Comparison of ENCODE assay signal across 17 mouse cellular contexts in genomic region chr15:102401278-102401677, GRCm38 (mm10). TPM values are rescaled to one million over a fixed set of nuclear protein-coding genes. Genes with fewer than 3 reads are reported as not detected.
DNase-seq lines count a peak whose midpoint lies in the region; ATAC-seq and TF ChIP-seq lines count a peak whose summit lies in the region.
"Had no signal": no experiment of that assay in that cellular context is flagged by ENCODE, and none has a peak within 500 bp of the region (broad histone marks: within the 10 kb centered on the region; RNA-seq: fewer than 3 reads in every experiment).

No protein-coding gene starts in this region.

- H3K9ac ChIP-seq in lung, postnatal 0 days (replicated peaks; ENCODE audit: low read depth): no peak overlapping the region
- no peak overlapping the region for H3K9ac ChIP-seq in forebrain, embryonic 15.5 days (replicated peaks)
- H3K9ac ChIP-seq: forebrain, embryonic 12.5 days; lung, embryonic 15.5 days had no signal

- no peak overlapping the region for H3K4me3 ChIP-seq in lung, postnatal 0 days (ENCODE audit: low read depth, low read length)
- no peak overlapping the region for H3K4me3 ChIP-seq in forebrain, embryonic 15.5 days
- H3K4me3 ChIP-seq: forebrain, embryonic 12.5 days; hindbrain, embryonic 10.5 days; lung, embryonic 15.5 days; myocyte had no signal

- H3K27ac ChIP-seq in lung, postnatal 0 days (ENCODE audit: low read length): peak overlapping the region; percentile 95; the same call in 1 of the 2 replicates
- H3K27ac ChIP-seq in forebrain, embryonic 15.5 days (replicated peaks): no peak overlapping the region
- H3K27ac ChIP-seq: forebrain, embryonic 12.5 days had no signal

- H3K4me2 ChIP-seq in lung, postnatal 0 days (replicated peaks; ENCODE audit: low read depth, low read length): no peak overlapping the region
- no peak overlapping the region for H3K4me2 ChIP-seq in forebrain, embryonic 15.5 days (replicated peaks)
- H3K4me2 ChIP-seq: forebrain, embryonic 12.5 days; lung, embryonic 15.5 days; midbrain, embryonic 11.5 days had no signal

- ATAC-seq in lung, postnatal 0 days: no peak
- ATAC-seq in forebrain, embryonic 15.5 days (replicated peaks): no peak
- no peak for ATAC-seq in frontal cortex, adult (ENCODE audit: low TSS enrichment)

- H3K36me3 ChIP-seq in lung, postnatal 0 days (ENCODE audit: insufficient read depth, low read length): no peaks in the 10 kb centered on the region
- no peaks in the 10 kb centered on the region for H3K36me3 ChIP-seq in forebrain, embryonic 15.5 days
- H3K36me3 ChIP-seq: forebrain, embryonic 12.5 days; hindbrain, embryonic 10.5 days; lung, embryonic 15.5 days had no signal

- WGBS in lung, postnatal 0 days: 82% methylated on average over 2 of the region's 2 CpGs
- WGBS in forebrain, embryonic 15.5 days: 84% methylated on average over 2 of the region's 2 CpGs

- H3K4me1 ChIP-seq in lung, postnatal 0 days (ENCODE audit: insufficient read depth, low read depth, low read length): peaks cover 5% of the 10 kb centered on the region; the same call in 1 of the 2 replicates
- peaks cover 17% of the 10 kb centered on the region for H3K4me1 ChIP-seq in forebrain, embryonic 15.5 days

- no peak for TF ChIP-seq EP300 in lung, postnatal 0 days (IDR thresholded peaks at IDR 0.05)

- H3K9me3 ChIP-seq in lung, postnatal 0 days (ENCODE audit: low read length): no peaks in the 10 kb centered on the region
- H3K9me3 ChIP-seq in forebrain, embryonic 15.5 days: no peaks in the 10 kb centered on the region
- H3K9me3 ChIP-seq: forebrain, embryonic 12.5 days; hindbrain, embryonic 10.5 days; lung, embryonic 15.5 days had no signal

- no peak for TF ChIP-seq CTCF in lung, postnatal 0 days (IDR thresholded peaks at IDR 0.05)

- DNase-seq in lung, postnatal 0 days (ENCODE audit: low spot score): no peak
- DNase-seq in lung, postnatal 36 days: no peak
- DNase-seq in ZHBTc4 (ENCODE audit: low read depth, low spot score) (peak; percentile 31), liver (peak; percentile 42)
- DNase-seq in thymus, postnatal 14 days: no peak
- DNase-seq: cerebellum, adult 11-12 months; kidney, adult 8-10 months; kidney, postnatal 36 days; thymus, postnatal 4 days had no signal

- no peaks in the 10 kb centered on the region for H3K27me3 ChIP-seq in lung, postnatal 0 days (replicated peaks; ENCODE audit: insufficient read depth, low read length)
- H3K27me3 ChIP-seq in forebrain, embryonic 15.5 days: no peaks in the 10 kb centered on the region
- H3K27me3 ChIP-seq: lung, embryonic 15.5 days had no signal

RNA-seq across cellular contexts. Expression of gene Sp1, which starts 4.7 kb away (rescaled TPM):
- polyA plus RNA-seq in lung, postnatal 0 days (2015; fragmentation: Nextera tagmentation; extraction: Ambion mirVana): 7.3 and 8.6 TPM in 2 replicates
- polyA plus RNA-seq in forebrain, embryonic 15.5 days (2015; fragmentation: Nextera tagmentation; extraction: Ambion mirVana): 5.4 and 5.6 TPM in 2 replicates

RNA-seq across cellular contexts. Expression of gene Sp7, which starts 34.3 kb away (rescaled TPM):
- not detected in 2 replicates for polyA plus RNA-seq in lung, postnatal 0 days (2015; fragmentation: Nextera tagmentation; extraction: Ambion mirVana)
- 0.36 and 0.40 TPM in 2 replicates for polyA plus RNA-seq in forebrain, embryonic 15.5 days (2015; fragmentation: Nextera tagmentation; extraction: Ambion mirVana)
- polyA plus RNA-seq: spleen, adult 2 months had no signal

RNA-seq across cellular contexts. Expression of gene Amhr2, which starts 43.9 kb away (rescaled TPM):
- polyA plus RNA-seq in lung, postnatal 0 days (2015; fragmentation: Nextera tagmentation; extraction: Ambion mirVana): 8.3 and 11.0 TPM in 2 replicates
- 0.15 and 0.83 TPM in 2 replicates for polyA plus RNA-seq in forebrain, embryonic 15.5 days (2015; fragmentation: Nextera tagmentation; extraction: Ambion mirVana)

RNA-seq across cellular contexts. Expression of gene Aaas, which starts 50.7 kb away (rescaled TPM):
- 16.2 and 17.0 TPM in 2 replicates for polyA plus RNA-seq in lung, postnatal 0 days (2015; fragmentation: Nextera tagmentation; extraction: Ambion mirVana)
- 42.6 and 44.9 TPM in 2 replicates for polyA plus RNA-seq in forebrain, embryonic 15.5 days (2015; fragmentation: Nextera tagmentation; extraction: Ambion mirVana)

RNA-seq across cellular contexts. Expression of gene Prr13, which starts 57.5 kb away (rescaled TPM):
- 110 and 128 TPM in 2 replicates for polyA plus RNA-seq in lung, postnatal 0 days (2015; fragmentation: Nextera tagmentation; extraction: Ambion mirVana)
- polyA plus RNA-seq in forebrain, embryonic 15.5 days (2015; fragmentation: Nextera tagmentation; extraction: Ambion mirVana): 85.8 and 89.1 TPM in 2 replicates

Comparison
In these comparisons a context has a peak if more than half of its experiments do, and no peak if none do; other contexts are left out.
1. DNase-seq: peak in ZHBTc4 (single experiment) and liver (single experiment); none in lung, postnatal 0 days (single experiment), lung, postnatal 36 days (single experiment) and thymus, postnatal 14 days (single experiment).